Mouse (Mus musculus) embryo, embryonic 10 days (tissue): ENCODE data around the gene Nt5e.
A peak's percentile ranks its signal among the peaks of the same experiment; 100 is the strongest.
"Not testable (repeated sequence)": the region's sequence is repeated elsewhere in the genome, so short reads cannot be mapped to it uniquely, and the experiment has no call there.

Experiments
- DNase-seq: peaks from one replicate; pipeline ENCODE4 v3.0.0-alpha.2; 2015; ENCODE audit warnings: low spot score

The Nt5e gene

GRCm38 (mm10) chr9:88326930-88327901 lies at the start of gene Nt5e:
Gene Nt5e, plus strand, starts transcription at chr9:88327197.
- DNase-seq = peak; percentile 78

GRCm38 (mm10) chr9:88277588-88277987 lies 49.4 kb upstream of the Nt5e start:
- no peak for DNase-seq

GRCm38 (mm10) chr9:88279728-88280127 lies 47.3 kb upstream of the Nt5e start:
- no peak for DNase-seq

- no peak for DNase-seq
Observed at GRCm38 (mm10) chr9:88289568-88290168, 37.3 kb upstream of the Nt5e start.

GRCm38 (mm10) chr9:88292836-88293370 lies 34.1 kb upstream of the Nt5e start:
- DNase-seq = no peak

GRCm38 (mm10) chr9:88295798-88296197 lies 31.2 kb upstream of the Nt5e start:
- no peak for DNase-seq

GRCm38 (mm10) chr9:88296321-88296720 lies 30.7 kb upstream of the Nt5e start:
- DNase-seq = peak; percentile 24

- DNase-seq = not testable (repeated sequence)
Observed at GRCm38 (mm10) chr9:88297244-88297643, 29.8 kb upstream of the Nt5e start.

GRCm38 (mm10) chr9:88297871-88298658 lies 28.9 kb upstream of the Nt5e start:
- DNase-seq = no peak

GRCm38 (mm10) chr9:88307019-88307618 lies 19.9 kb upstream of the Nt5e start:
- no peak for DNase-seq

- DNase-seq = no peak
Observed at GRCm38 (mm10) chr9:88309127-88309526, 17.9 kb upstream of the Nt5e start.

GRCm38 (mm10) chr9:88319226-88319625 lies 7.8 kb upstream of the Nt5e start:
- DNase-seq = no peak

- DNase-seq = no peak
Observed at GRCm38 (mm10) chr9:88324616-88325015, 2.4 kb upstream of the Nt5e start.

GRCm38 (mm10) chr9:88328666-88329065 lies 1.7 kb downstream of the Nt5e start:
- DNase-seq = no peak

GRCm38 (mm10) chr9:88329166-88329748 lies 2.3 kb downstream of the Nt5e start:
- no peak for DNase-seq

GRCm38 (mm10) chr9:88330316-88330715 lies 3.3 kb downstream of the Nt5e start:
- no peak for DNase-seq

- DNase-seq = no peak
Observed at GRCm38 (mm10) chr9:88332447-88332846, 5.5 kb downstream of the Nt5e start.

GRCm38 (mm10) chr9:88335839-88336238 lies 8.8 kb downstream of the Nt5e start:
- no peak for DNase-seq

- no peak for DNase-seq
Observed at GRCm38 (mm10) chr9:88340819-88341218, 13.8 kb downstream of the Nt5e start.

GRCm38 (mm10) chr9:88342241-88342640 lies 15.2 kb downstream of the Nt5e start:
- DNase-seq = no peak

- DNase-seq = no peak
Observed at GRCm38 (mm10) chr9:88342701-88343100, 15.7 kb downstream of the Nt5e start.
